Mouse (Mus musculus) liver, embryonic 14 days (tissue): ENCODE data around the gene Rpap2. TPM values are rescaled to one million over a fixed set of nuclear protein-coding genes. Genes with fewer than 3 reads are reported as not detected.

Experiments used
- polyA plus RNA-seq: library from polyadenylated mRNA; depleted of rRNA; stranded (reverse); fragments of >200 nt; gene quantifications from 2 replicates; pipeline ENCODE4 v1.2.3, GENCODE M21; 2012; rRNA removed

Gene Rpap2
- polyA plus RNA-seq: 3.0 and 3.1 TPM in 2 replicates

DNA sequence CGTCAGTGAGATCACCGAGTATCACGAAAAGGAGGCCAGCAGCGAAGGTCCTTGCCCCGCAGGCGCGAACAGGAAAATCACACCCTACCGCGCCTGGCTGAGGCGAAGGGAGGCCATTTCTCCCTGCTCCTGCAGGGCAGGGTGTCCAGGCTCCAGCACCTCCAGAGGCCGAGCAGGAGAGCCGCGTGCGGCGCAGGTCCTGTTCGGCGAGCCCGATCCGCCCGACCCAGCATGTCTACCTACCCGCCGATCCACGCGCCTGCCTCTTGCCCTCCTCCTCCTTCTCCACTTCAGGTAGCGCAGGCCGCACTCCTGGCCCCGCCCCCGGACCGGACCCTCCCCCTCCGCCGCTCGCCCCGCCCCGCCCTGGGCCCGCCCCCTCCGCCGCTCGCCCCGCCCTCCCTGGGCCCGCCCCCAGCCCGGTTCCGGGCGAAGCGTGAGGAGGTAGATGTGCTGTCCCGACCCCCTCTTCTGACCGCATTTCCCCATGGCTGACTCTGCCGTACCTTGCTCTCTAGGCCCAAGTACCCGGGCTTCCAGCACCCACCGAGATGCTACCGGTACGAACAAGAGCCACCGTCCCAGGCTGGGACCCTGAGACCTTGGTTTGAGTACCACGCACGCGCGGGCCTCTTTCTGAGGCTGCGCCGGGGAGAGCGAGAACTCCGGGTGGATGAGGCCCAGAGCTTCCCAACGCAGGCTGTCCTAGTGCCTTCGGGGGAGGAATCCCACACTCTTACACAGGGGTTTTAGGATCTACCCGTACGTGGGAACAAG, at the start of gene Rpap2, which contains the start of gene Glmn:
Rpap2 (plus strand) TSS at position 73 of the 777 bp plus-strand sequence.
Glmn (minus strand) TSS at position 588 of the 777 bp plus-strand sequence.

Other genes starting within 250 kb of the Rpap2 start
- 0.03 and 0.06 TPM in 2 replicates for gene Ephx4, start 194.6 kb upstream of the Rpap2 start, polyA plus RNA-seq
- gene Lpcat2b, start 165.8 kb upstream of the Rpap2 start, polyA plus RNA-seq: not detected in 2 replicates
- 1.2 and 1.3 TPM in 2 replicates for gene Btbd8, start 159.4 kb upstream of the Rpap2 start, polyA plus RNA-seq
- 0.02 and 0.05 TPM in 2 replicates for gene Gm42669, start 89.8 kb upstream of the Rpap2 start, polyA plus RNA-seq
- gene 1700028K03Rik, start 62.7 kb upstream of the Rpap2 start, polyA plus RNA-seq: 0.01 and 0.03 TPM in 2 replicates
- gene Glmn, start 515 bp downstream of the Rpap2 start, polyA plus RNA-seq: 3.9 and 4.2 TPM in 2 replicates
- gene Gfi1, start 128.7 kb downstream of the Rpap2 start, polyA plus RNA-seq: 2.1 and 3.1 TPM in 2 replicates
- gene Ube2d2b, start 232.7 kb downstream of the Rpap2 start, polyA plus RNA-seq: not detected in 2 replicates